Mouse (Mus musculus) bone marrow, adult 2 months (tissue): ENCODE data around the gene Ppfibp2.

Experiments
- CTCF ChIP-seq: fragments of 200-500 bp; IDR thresholded peaks from 2 replicates; pipeline ENCODE4 v1.5.1; 2011; ENCODE audit warnings: low read length, control low read depth; ENCODE audit not compliant: control insufficient read depth, insufficient read depth
- POLR2A ChIP-seq: fragments of 200-500 bp; IDR thresholded peaks from 2 replicates; pipeline ENCODE4 v1.6.1; 2011; ENCODE audit warnings: low read depth, mild to moderate bottlenecking, control low read depth, low read length, borderline replicate concordance; ENCODE audit not compliant: control insufficient read depth

DNA sequence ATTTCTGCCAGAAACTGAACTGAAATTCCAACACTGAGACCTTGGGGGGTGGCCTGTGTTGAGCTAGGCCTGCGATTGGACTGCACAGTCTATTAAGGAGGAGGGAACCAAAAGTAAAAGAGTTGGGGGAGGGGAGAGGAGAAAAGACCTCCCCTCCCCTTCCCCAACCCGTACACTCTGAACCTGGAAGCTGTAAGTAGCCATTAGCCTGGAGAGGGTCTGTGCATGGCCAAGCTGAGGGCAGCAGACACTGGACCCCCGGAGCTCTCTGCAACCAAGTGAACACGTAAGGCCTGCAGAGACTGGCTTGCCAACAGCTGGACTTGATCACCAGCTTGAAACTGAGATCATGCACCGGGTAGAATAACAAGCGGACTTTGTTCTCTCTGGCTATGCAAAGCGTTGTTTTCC, 27.7 kb upstream of the Ppfibp2 start, which contains the start of gene Olfml1:
- TF ChIP-seq CTCF, result no peak
- no peak for TF ChIP-seq POLR2A
